In genomic region chr6:94643989-94644388, GRCm38 (mm10) we compare ENCODE assay signal across 25 mouse cellular contexts. TPM values are rescaled to one million over a fixed set of nuclear protein-coding genes. Genes with fewer than 3 reads are reported as not detected.
DNase-seq lines count a peak whose midpoint lies in the region; ATAC-seq and TF ChIP-seq lines count a peak whose summit lies in the region.
"Had no signal": no experiment of that assay in that cellular context is flagged by ENCODE, and none has a peak within 500 bp of the region (broad histone marks: within the 10 kb centered on the region; RNA-seq: fewer than 3 reads in every experiment).

No protein-coding gene starts in this region.

- no peak overlapping the region for H3K4me2 ChIP-seq in limb, embryonic 15.5 days
- H3K4me2 ChIP-seq: forebrain, embryonic 13.5 days; heart, embryonic 11.5 days; hindbrain, embryonic 13.5 days had no signal

- no peak overlapping the region for H3K9ac ChIP-seq in limb, embryonic 15.5 days
- H3K9ac ChIP-seq: forebrain, embryonic 13.5 days; hindbrain, embryonic 13.5 days had no signal

- intact Hi-C loops in left cerebral cortex, adult 2 months (cut with DNase I), result no loop called here
- intact Hi-C loops in left cerebral cortex, postnatal 4 days (cut with DNase I), result no loop called here

- no peaks in the 10 kb centered on the region for H3K36me3 ChIP-seq in limb, embryonic 15.5 days
- H3K36me3 ChIP-seq: hindbrain, embryonic 13.5 days had no signal

- WGBS in limb, embryonic 15.5 days, result 75% methylated on average over 2 of the region's 2 CpGs

- H3K4me1 ChIP-seq in limb, embryonic 15.5 days, result peaks cover 56% of the 10 kb centered on the region

- no peak for DNase-seq in frontal cortex, adult 2 months (ENCODE audit: extremely low spot score in 1 of 2, low spot score in 1 of 2)
- no peak for DNase-seq in left cerebral cortex, adult 2 months (ENCODE audit: extremely low spot score in 1 of 2, low spot score in 2 of 2)
- DNase-seq in left cerebral cortex, postnatal 4 days, result no peak
- no peak for DNase-seq in layer of hippocampus, adult 9-11 months
- DNase-seq: adrenal gland, postnatal 36 days; B cell, adult 2 months; cerebellum, adult 11 months; cerebellum, adult 2 months; cerebellum, adult 9-11 months; cerebellum, postnatal 25 days; gastrocnemius, postnatal 10 days; heart, adult 11 months; heart, postnatal 36 days had no signal

- no peak for TF ChIP-seq CTCF in left cerebral cortex, adult 2 months (IDR thresholded peaks at IDR 0.05)

- H3K27me3 ChIP-seq in limb, embryonic 15.5 days, result no peaks in the 10 kb centered on the region
- H3K27me3 ChIP-seq: CH12.LX; forebrain, embryonic 13.5 days; hindbrain, embryonic 13.5 days; Patski had no signal

- no peak overlapping the region for H3K4me3 ChIP-seq in left cerebral cortex, adult 2 months
- H3K4me3 ChIP-seq in limb, embryonic 15.5 days, result no peak overlapping the region
- H3K4me3 ChIP-seq: forebrain, embryonic 10.5 days; forebrain, embryonic 13.5 days; hindbrain, embryonic 10.5 days; hindbrain, embryonic 13.5 days had no signal

- peak; percentile 48 for ATAC-seq in frontal cortex, adult (ENCODE audit: low TSS enrichment)
- no peak for ATAC-seq in limb, embryonic 15.5 days (ENCODE audit: insufficient number of reproducible peaks, low FRiP score, low TSS enrichment, low read depth)
- ATAC-seq: forebrain, embryonic 13.5 days; forebrain, embryonic 16.5 days; intestine, postnatal 0 days; Patski had no signal

- peak overlapping the region; percentile 71 for H3K27ac ChIP-seq in left cerebral cortex, adult 2 months
- 0 out of 2 replicates have a peak overlapping the region, but pooled peaks have one; percentile 52 for H3K27ac ChIP-seq in limb, embryonic 15.5 days
- H3K27ac ChIP-seq: forebrain, embryonic 10.5 days; forebrain, embryonic 13.5 days; hindbrain, embryonic 10.5 days; hindbrain, embryonic 13.5 days had no signal

- H3K9me3 ChIP-seq in limb, embryonic 15.5 days, result no peaks in the 10 kb centered on the region
- H3K9me3 ChIP-seq: forebrain, embryonic 10.5 days; forebrain, embryonic 13.5 days; G1E; hindbrain, embryonic 10.5 days; hindbrain, embryonic 13.5 days had no signal

RNA-seq across cellular contexts. Expression of gene Lrig1, which starts 56.0 kb away (rescaled TPM):
- 28.1 and 33.3 TPM in 2 replicates for polyA plus RNA-seq in frontal cortex, adult 2 months (2012; rRNA removed)
- 10 to 100 TPM; 26.0 to 27.3 TPM for total RNA-seq in left cerebral cortex, adult 2 months (2021)
- 10 to 100 TPM; 28.3 to 32.8 TPM for total RNA-seq in left cerebral cortex, postnatal 4 days (2021)
- polyA plus RNA-seq in limb, embryonic 15.5 days (2015; fragmentation: Nextera tagmentation; extraction: Ambion mirVana), result 22.3 and 22.5 TPM in 2 replicates
- total RNA-seq: CH12.LX had no signal
